Mouse (Mus musculus): ENCODE results near the gene Gfpt1.

- TF ChIP-seq POLR2A (IDR thresholded peaks at IDR 0.05; ENCODE audit: borderline replicate concordance, insufficient read depth, low read length): no peak
- no peak for TF ChIP-seq CTCF (IDR thresholded peaks at IDR 0.05; ENCODE audit: borderline replicate concordance, insufficient read depth, low read depth, low read length)
Observed at GRCm38 (mm10) chr6:87021791-87022190, 20.9 kb upstream of the Gfpt1 start.

All from cerebellum, adult 2 months (tissue).